Mouse (Mus musculus): ENCODE measurements around the gene Ly86. TPM values are rescaled to one million over a fixed set of nuclear protein-coding genes. Genes with fewer than 3 reads are reported as not detected.

The Ly86 gene
- total and polyA plus RNA-seq, 2 experiments from 2014 or later = 11.0 to 11.5 TPM

- H3K36me3 ChIP-seq (ENCODE audit: insufficient read depth, low read length) = no peaks in the 10 kb centered on the region
- H3K9me3 ChIP-seq (ENCODE audit: low read length) = no peaks in the 10 kb centered on the region
- 7% methylated on average over 13 of the region's 13 CpGs for WGBS
- ATAC-seq (ENCODE audit: low FRiP score) (peak; percentile 76; the same call in 1 of the 2 replicates), DNase-seq (ENCODE audit: low spot score) (peak; percentile 95)
- peak overlapping the region; percentile 40 for H3K4me2 ChIP-seq (ENCODE audit: low read depth, low read length, poor library complexity, severe bottlenecking)
- H3K4me3 ChIP-seq (ENCODE audit: low read depth, low read length) = no peak overlapping the region; the same call in 1 of the 2 replicates
- H3K4me1 ChIP-seq (ENCODE audit: insufficient read depth, low read length) = peaks cover 7% of the 10 kb centered on the region; the same call in 1 of the 2 replicates
- 0 out of 2 replicates have a peak, but pooled peaks cover 3% of the 10 kb centered on the region for H3K27me3 ChIP-seq (ENCODE audit: insufficient read depth, low read length)
- H3K27ac ChIP-seq (ENCODE audit: low read depth, low read length) = no peak overlapping the region
- peak; percentile 94 for TF ChIP-seq CTCF (IDR thresholded peaks at IDR 0.05)
- H3K9ac ChIP-seq (replicated peaks; ENCODE audit: low read length, poor library complexity, severe bottlenecking) = no peak overlapping the region
These were observed 108.2 kb downstream of the Ly86 start for GRCm38 (mm10) chr13:37453203-37453602.

GRCm38 (mm10) chr13:37454356-37454755 is 109.3 kb downstream of the Ly86 start:
- ATAC-seq (ENCODE audit: low FRiP score) (no peak), DNase-seq (ENCODE audit: low spot score) (no peak)
- Histone ChIP-seq H3K9me3 (ENCODE audit: low read length) (no peaks in the 10 kb centered on the region), H3K4me2 (ENCODE audit: low read depth, low read length, poor library complexity, severe bottlenecking) (no peak overlapping the region), H3K36me3 (ENCODE audit: insufficient read depth, low read length) (no peaks in the 10 kb centered on the region), H3K27ac (ENCODE audit: low read depth, low read length) (no peak overlapping the region), H3K9ac (replicated peaks; ENCODE audit: low read length, poor library complexity, severe bottlenecking) (no peak overlapping the region), H3K4me1 (ENCODE audit: insufficient read depth, low read length) (peaks cover 7% of the 10 kb centered on the region; the same call in 1 of the 2 replicates), H3K4me3 (ENCODE audit: low read depth, low read length) (no peak overlapping the region), H3K27me3 (ENCODE audit: insufficient read depth, low read length) (0 out of 2 replicates have a peak, but pooled peaks cover 3% of the 10 kb centered on the region)
- no peak for TF ChIP-seq CTCF (IDR thresholded peaks at IDR 0.05)
- 69% methylated on average over 6 of the region's 6 CpGs for WGBS

- ATAC-seq (ENCODE audit: low FRiP score) = no peak
These were observed 110.6 kb downstream of the Ly86 start for GRCm38 (mm10) chr13:37455561-37455960.

GRCm38 (mm10) chr13:37457007-37457827 is 112.2 kb downstream of the Ly86 start:
- TF ChIP-seq CTCF (IDR thresholded peaks at IDR 0.05) = peak; percentile 50
- Histone ChIP-seq H3K4me3 (ENCODE audit: low read depth, low read length) (no peak overlapping the region), H3K9ac (replicated peaks; ENCODE audit: low read length, poor library complexity, severe bottlenecking) (no peak overlapping the region), H3K27ac (ENCODE audit: low read depth, low read length) (peak overlapping the region; percentile 45), H3K4me2 (ENCODE audit: low read depth, low read length, poor library complexity, severe bottlenecking) (no peak overlapping the region), H3K36me3 (ENCODE audit: insufficient read depth, low read length) (no peaks in the 10 kb centered on the region), H3K27me3 (ENCODE audit: insufficient read depth, low read length) (0 out of 2 replicates have a peak, but pooled peaks cover 3% of the 10 kb centered on the region), H3K9me3 (ENCODE audit: low read length) (no peaks in the 10 kb centered on the region), H3K4me1 (ENCODE audit: insufficient read depth, low read length) (peaks cover 5% of the 10 kb centered on the region; the same call in 1 of the 2 replicates)
- DNase-seq (ENCODE audit: low spot score) (peak; percentile 88), ATAC-seq (ENCODE audit: low FRiP score) (peak; percentile 83)
- WGBS = 42% methylated on average over 11 of the region's 11 CpGs

More at GRCm38 (mm10) chr13:37455561-37455960, 110.6 kb downstream of the Ly86 start:
- H3K27ac ChIP-seq (ENCODE audit: low read depth, low read length) = no peak overlapping the region
- peaks cover 7% of the 10 kb centered on the region; the same call in 1 of the 2 replicates for H3K4me1 ChIP-seq (ENCODE audit: insufficient read depth, low read length)
- 0 out of 2 replicates have a peak, but pooled peaks cover 3% of the 10 kb centered on the region for H3K27me3 ChIP-seq (ENCODE audit: insufficient read depth, low read length)
- H3K9ac ChIP-seq (replicated peaks; ENCODE audit: low read length, poor library complexity, severe bottlenecking) = no peak overlapping the region
- DNase-seq (ENCODE audit: low spot score) = no peak
- no peak overlapping the region for H3K4me3 ChIP-seq (ENCODE audit: low read depth, low read length)
- 82% methylated on average over 3 of the region's 3 CpGs for WGBS
- no peaks in the 10 kb centered on the region for H3K36me3 ChIP-seq (ENCODE audit: insufficient read depth, low read length)
- H3K9me3 ChIP-seq (ENCODE audit: low read length) = no peaks in the 10 kb centered on the region
- no peak overlapping the region for H3K4me2 ChIP-seq (ENCODE audit: low read depth, low read length, poor library complexity, severe bottlenecking)
- TF ChIP-seq CTCF (IDR thresholded peaks at IDR 0.05) = no peak

GRCm38 (mm10) chr13:37458557-37458956 is 113.5 kb downstream of the Ly86 start:
- no peak for TF ChIP-seq CTCF (IDR thresholded peaks at IDR 0.05)
- no peak for ATAC-seq (ENCODE audit: low FRiP score)
- Histone ChIP-seq H3K27ac (ENCODE audit: low read depth, low read length) (no peak overlapping the region), H3K4me1 (ENCODE audit: insufficient read depth, low read length) (no peaks in the 10 kb centered on the region), H3K4me2 (ENCODE audit: low read depth, low read length, poor library complexity, severe bottlenecking) (no peak overlapping the region), H3K9me3 (ENCODE audit: low read length) (no peaks in the 10 kb centered on the region), H3K36me3 (ENCODE audit: insufficient read depth, low read length) (no peaks in the 10 kb centered on the region), H3K27me3 (ENCODE audit: insufficient read depth, low read length) (no peaks in the 10 kb centered on the region), H3K4me3 (ENCODE audit: low read depth, low read length) (no peak overlapping the region), H3K9ac (replicated peaks; ENCODE audit: low read length, poor library complexity, severe bottlenecking) (no peak overlapping the region)
- 88% methylated on average over 5 of the region's 5 CpGs for WGBS
- DNase-seq (ENCODE audit: low spot score) = no peak

GRCm38 (mm10) chr13:37459022-37459421 is 114.0 kb downstream of the Ly86 start:
- Histone ChIP-seq H3K9ac (replicated peaks; ENCODE audit: low read length, poor library complexity, severe bottlenecking) (no peak overlapping the region), H3K4me3 (ENCODE audit: low read depth, low read length) (no peak overlapping the region), H3K36me3 (ENCODE audit: insufficient read depth, low read length) (no peaks in the 10 kb centered on the region), H3K27ac (ENCODE audit: low read depth, low read length) (no peak overlapping the region), H3K9me3 (ENCODE audit: low read length) (no peaks in the 10 kb centered on the region), H3K4me2 (ENCODE audit: low read depth, low read length, poor library complexity, severe bottlenecking) (no peak overlapping the region), H3K4me1 (ENCODE audit: insufficient read depth, low read length) (no peaks in the 10 kb centered on the region), H3K27me3 (ENCODE audit: insufficient read depth, low read length) (no peaks in the 10 kb centered on the region)
- TF ChIP-seq CTCF (IDR thresholded peaks at IDR 0.05) = no peak
- 75% methylated on average over 10 of the region's 10 CpGs for WGBS
- ATAC-seq (ENCODE audit: low FRiP score) (no peak), DNase-seq (ENCODE audit: low spot score) (no peak)

All from midbrain, postnatal 0 days (tissue).